Mouse (Mus musculus): ENCODE measurements around the gene Mif4gd.

DNA sequence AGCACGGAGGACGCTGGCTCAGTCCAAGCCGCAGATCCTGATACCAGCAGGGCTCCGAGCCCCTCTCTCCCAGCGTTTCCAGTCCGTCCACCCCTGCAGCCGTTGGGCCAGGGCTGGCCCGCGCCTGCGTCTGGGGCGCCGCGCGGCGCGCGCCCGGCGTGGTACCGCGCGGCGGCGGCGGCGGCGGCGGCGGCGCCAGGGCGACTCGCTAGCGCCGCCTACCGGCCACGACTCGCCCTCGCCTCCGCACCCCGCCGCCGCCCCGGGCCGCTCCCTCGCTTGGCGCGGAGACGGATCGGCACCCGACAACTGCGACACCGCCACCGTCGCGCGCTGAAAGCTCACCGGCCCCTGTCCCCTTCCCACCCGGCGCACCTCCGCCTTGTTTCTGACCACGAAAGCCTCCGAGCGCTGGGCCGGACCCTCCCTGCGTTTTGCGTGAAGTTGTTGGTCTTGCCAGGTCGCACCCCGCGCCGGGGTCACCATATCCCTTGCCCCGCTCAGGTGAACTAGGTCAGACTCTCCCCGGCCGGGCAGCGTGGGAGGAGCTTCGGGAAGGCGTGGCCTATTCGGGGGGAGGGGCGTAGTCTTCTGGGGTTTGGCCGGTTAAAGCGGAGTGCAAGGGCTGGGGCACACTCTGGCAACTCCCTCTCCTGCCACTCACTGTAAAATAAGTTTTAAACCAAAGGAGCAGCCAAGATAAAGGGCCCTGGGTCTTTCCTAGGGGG, at the start of gene Mif4gd:
- TF ChIP-seq ZMIZ1 (IDR thresholded peaks at IDR 0.05; ENCODE audit: low read depth, low read length) (peak; percentile 92), ZKSCAN1 (IDR thresholded peaks at IDR 0.05; ENCODE audit: borderline replicate concordance, low read depth, low read length) (no peak), POLR2A (IDR thresholded peaks at IDR 0.05; ENCODE audit: low read depth, low read length) (peak; percentile 93), SMC3 (IDR thresholded peaks at IDR 0.05; ENCODE audit: low read depth, low read length) (peak; percentile 35), CTCF (conservative IDR thresholded peaks at IDR 0.05 in 1 of 2, IDR thresholded peaks at IDR 0.05 in 1 of 2; ENCODE audit: low read depth in 2 of 2, low read length in 2 of 2) (peak in 1 of 2 experiments; percentile 66; a peak in 2 of 4 replicates), CHD1 (IDR thresholded peaks at IDR 0.05; ENCODE audit: low read depth, low read length) (no peak; the same call in 1 of the 2 replicates), TBP (conservative IDR thresholded peaks at IDR 0.05; ENCODE audit: low read depth, low read length) (peak; percentile 12; the same call in 1 of the 2 replicates), MYC (IDR thresholded peaks at IDR 0.05; ENCODE audit: low read depth, low read length) (no peak), UBTF (IDR thresholded peaks at IDR 0.05; ENCODE audit: low read depth, low read length) (peak; percentile 82; the same call in 1 of the 2 replicates)

Measured in CH12.LX (cell line).